Mouse (Mus musculus) activated CD4-positive, CD25-positive, alpha-beta regulatory T cell, adult 4 months (primary cell): ENCODE measurements around the gene Lrrc8d. TPM values are rescaled to one million over a fixed set of nuclear protein-coding genes. Genes with fewer than 3 reads are reported as not detected.

Source experiments
- ATAC-seq: one replicate; pipeline ENCODE4 v1.8.0; 2017
- polyA plus RNA-seq, 2 experiments: library from polyadenylated mRNA; unstranded; fragments of 100-300 nt; shearing (Covaris generic); gene quantifications; one replicate each; pipeline ENCODE4 v1.2.1; 2017

Gene Lrrc8d
- polyA plus RNA-seq, 2 experiments from 2014 or later: 16.9 to 23.7 TPM

DNA sequence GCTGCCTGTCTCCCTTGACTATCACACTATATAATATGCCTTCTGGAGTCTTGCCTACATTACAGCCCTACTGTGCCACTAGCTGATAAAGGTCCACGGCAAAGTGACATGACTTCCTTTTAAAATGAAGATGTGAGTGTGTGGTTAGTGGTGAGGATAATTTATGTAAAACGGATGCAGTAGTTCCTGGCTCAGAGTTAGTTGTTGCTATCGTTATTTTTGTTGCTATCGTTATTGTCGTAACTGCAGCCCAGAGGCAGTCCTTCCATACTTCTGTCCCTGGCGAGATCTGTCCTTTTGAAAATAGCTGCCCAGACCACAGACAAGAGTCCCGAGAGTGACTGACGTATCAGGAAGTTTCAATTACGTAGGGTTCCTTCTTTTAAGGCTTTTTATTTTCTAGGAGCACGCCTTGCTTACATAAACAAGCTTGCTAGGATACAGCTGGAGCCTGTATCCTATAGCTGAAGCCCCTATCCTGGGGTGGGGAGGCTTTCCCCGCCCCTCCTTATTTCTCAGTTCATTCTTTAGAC, 18.4 kb downstream of the Lrrc8d start:
- ATAC-seq: peak; percentile 92

GRCm38 (mm10) chr5:105721267-105721666, 21.5 kb downstream of the Lrrc8d start:
- ATAC-seq: no peak

- no peak for ATAC-seq
Observed at GRCm38 (mm10) chr5:105722807-105723206, 23.0 kb downstream of the Lrrc8d start.

DNA sequence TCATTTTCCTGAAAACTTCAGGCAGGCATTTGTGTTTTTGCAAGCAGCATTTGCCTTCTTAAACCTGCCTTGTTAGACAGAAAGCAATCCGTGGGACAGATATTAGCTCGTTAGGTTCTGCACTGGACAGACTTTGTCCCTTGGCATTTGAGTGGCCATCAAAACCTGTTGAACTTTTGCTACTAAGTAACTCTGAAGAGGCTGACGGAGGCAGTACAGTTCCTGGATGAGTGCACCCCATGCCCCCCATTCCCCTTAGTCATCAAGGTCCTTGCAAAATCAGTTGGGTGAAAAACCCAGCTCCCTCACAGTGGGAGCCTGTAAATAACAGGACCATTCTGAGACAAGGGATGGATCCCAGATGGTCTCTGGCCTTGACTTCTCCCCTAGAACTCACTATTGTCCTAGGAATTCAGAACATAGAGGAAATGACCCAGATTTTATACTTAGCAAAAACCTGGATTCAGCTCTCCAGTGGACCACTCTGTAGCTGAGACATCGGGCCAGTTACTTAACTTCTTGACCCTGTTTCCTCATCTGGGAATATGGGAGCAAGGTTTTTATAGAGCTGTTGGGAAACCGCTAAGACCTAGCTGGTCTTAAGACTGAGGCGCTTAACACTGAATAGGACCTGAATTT, 30.5 kb downstream of the Lrrc8d start:
- no peak for ATAC-seq

DNA sequence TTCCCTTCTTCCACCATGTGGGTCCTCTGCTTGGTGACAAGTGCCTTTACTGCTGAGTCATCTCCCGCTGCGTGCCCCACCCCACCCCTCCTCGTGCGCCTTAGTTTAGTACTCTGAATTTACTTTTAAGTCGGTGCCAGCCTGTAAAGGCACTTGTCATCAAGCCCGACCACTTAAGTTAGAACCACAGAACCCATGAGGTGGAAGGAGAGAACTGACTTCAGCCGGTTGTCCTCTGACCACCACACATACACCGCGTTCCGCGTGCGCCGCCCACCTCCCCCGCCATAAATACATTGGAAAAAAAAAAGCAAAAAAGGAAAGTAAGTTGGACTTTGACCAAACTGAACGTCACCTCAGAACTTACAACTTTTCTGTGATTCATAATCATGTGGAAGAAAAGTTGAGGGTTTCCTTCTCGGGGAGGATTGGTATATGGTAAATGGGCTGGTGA, 31.4 kb downstream of the Lrrc8d start:
- peak; percentile 16 for ATAC-seq

- peak; percentile 87 for ATAC-seq
Observed at GRCm38 (mm10) chr5:105731627-105732432, 32.1 kb downstream of the Lrrc8d start.

- peak; percentile 33 for ATAC-seq
Observed at GRCm38 (mm10) chr5:105732433-105732891, 32.7 kb downstream of the Lrrc8d start.

- ATAC-seq: no peak
Observed at GRCm38 (mm10) chr5:105733226-105733625, 33.5 kb downstream of the Lrrc8d start.

DNA sequence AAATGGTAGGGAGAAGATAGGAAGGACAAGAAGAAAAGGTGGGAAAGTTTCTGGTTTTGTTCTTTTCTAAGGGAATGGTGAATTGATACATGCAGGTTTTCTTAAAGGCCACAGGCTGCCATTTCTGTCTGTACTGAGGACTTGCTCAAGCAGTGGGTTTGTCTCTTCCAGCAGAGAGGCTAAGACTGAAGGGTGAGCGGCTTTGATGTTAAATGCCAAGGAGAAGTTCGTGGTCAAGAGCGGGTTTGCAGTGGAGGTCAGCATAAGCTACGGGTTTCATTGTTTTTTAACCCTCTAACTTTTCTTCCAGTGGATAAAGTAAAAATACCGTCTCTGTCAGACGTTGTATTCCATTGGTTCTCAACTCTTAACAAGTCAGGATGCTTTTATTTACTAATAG, 36.6 kb downstream of the Lrrc8d start:
- ATAC-seq: no peak

DNA sequence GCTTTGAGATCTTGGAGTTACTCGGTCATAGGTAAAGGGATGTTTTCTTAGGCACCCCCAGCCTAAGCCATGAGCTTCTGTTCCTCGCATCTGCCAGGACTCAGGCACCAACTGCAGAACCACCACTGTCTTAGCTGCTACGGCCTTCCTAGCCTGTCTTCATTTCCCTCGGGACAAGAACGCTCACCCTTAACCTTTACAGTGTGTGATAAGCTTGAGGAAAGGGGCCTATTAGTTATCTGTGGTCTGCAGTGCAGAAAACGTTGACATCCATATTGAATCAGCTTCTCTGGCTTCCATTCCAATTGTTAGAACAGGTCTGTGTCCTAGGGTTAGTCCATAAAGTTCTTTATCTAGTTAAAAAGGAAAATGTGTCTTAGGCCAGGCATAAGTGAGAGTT, 37.4 kb downstream of the Lrrc8d start:
- no peak for ATAC-seq

- ATAC-seq: no peak
Observed at GRCm38 (mm10) chr5:105740437-105740836, 40.7 kb downstream of the Lrrc8d start.

- ATAC-seq: no peak
Observed at GRCm38 (mm10) chr5:105742641-105743040, 42.9 kb downstream of the Lrrc8d start.

GRCm38 (mm10) chr5:105745324-105745723, 45.6 kb downstream of the Lrrc8d start:
- ATAC-seq: no peak

- ATAC-seq: no peak
Observed at GRCm38 (mm10) chr5:105745927-105746454, 46.2 kb downstream of the Lrrc8d start.

DNA sequence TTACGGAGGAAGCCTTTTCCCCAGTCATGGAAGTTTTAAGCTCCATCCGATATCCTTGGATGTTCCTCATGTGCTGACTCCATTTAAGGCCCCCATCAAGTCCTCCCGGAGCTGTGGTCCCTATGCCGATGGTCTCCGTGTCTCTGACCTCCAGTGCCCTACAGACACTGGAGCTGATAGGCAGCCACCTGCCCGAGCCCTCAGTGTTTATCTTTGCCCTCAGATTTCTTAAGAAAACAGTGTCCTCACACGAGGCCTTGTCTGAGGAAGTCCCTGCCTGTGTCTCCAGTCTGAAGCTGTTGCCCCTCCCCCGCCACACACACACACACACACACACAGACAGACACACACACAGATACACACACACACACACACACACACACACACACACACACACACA, 55.0 kb downstream of the Lrrc8d start:
- ATAC-seq: no peak

- no peak for ATAC-seq
Observed at GRCm38 (mm10) chr5:105755491-105755890, 55.7 kb downstream of the Lrrc8d start.

- no peak for ATAC-seq
Observed at GRCm38 (mm10) chr5:105757978-105758377, 58.2 kb downstream of the Lrrc8d start.

- no peak for ATAC-seq
Observed at GRCm38 (mm10) chr5:105758866-105759265, 59.1 kb downstream of the Lrrc8d start.

GRCm38 (mm10) chr5:105761848-105762482, 62.2 kb downstream of the Lrrc8d start:
- ATAC-seq: no peak

DNA sequence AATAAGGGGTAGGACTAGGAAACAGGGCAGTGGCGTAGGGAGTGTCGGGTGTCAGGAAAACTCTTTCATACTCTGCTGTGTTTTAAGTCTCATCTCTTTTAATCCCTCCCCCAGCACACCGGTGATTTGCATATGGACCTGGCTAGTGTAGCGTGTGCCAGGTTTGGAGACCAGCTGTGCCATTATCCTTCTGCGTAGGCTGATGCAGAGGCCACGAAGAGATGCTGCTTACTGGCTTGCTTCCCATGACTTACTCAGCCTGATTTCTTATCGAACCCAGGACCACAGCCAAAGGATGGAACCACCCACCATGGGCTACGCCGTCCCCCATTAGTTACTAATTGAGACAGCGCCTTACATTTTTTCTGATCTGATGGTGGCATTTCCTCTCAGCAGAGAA, 64.6 kb downstream of the Lrrc8d start:
- ATAC-seq: no peak

DNA sequence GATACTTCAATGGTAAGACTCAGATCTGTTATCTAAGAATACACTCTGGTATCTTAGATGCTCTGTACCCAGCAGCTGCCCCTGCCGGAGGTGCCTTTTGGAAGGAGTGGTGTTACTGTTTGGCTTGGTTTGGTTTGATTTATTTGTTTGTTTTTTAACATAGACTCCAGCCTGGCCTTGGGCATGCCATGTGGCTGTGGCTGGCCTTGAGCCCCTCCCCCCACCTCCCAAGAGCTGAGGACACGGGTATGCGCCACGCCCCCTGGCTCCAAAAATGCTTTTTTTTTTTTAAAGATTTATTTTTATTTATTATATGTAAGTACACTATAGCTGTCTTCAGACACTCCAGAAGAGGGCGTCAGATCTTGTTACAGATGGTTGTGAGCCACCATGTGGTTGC, 65.6 kb downstream of the Lrrc8d start:
- ATAC-seq: no peak

- no peak for ATAC-seq
Observed at GRCm38 (mm10) chr5:105776368-105776767, 76.6 kb downstream of the Lrrc8d start.
